Comparison of ENCODE assay signal across 11 mouse cellular contexts in the genomic region with DNA sequence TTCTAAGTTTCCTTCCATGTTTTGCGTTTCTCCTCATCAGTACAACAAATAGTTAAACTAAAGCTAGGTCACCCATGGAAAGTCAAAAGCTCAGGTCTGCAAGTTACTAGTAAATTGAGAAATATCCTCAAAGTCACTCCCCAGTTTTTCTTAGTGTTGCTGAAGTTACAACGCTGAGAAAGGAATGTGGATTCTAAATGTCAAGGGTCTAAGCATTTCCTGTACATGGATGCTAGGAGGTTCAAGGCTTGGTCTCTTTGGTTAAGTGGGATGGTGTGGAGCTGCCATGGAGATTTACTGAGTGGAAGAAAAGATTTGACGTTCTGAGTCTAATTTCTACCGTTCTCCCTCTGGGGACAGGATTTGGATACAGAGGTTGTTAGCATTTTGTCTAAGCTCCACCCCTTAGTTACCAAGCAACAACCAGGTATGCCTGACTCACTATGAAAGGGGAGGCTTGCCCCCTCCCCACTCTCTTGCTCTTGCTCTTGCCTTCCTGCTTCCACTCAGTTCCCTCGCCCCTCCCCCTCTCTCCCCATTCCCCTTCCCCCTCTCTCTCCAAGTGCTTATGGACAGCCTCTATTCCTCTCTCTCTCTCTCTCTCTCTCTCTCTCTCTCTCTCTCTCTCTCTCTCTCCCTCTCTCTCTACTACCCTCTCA. TPM values are rescaled to one million over a fixed set of nuclear protein-coding genes. Genes with fewer than 3 reads are reported as not detected.
A peak's percentile ranks its signal among the peaks of the same experiment; 100 is the strongest.
DNase-seq lines count a peak whose midpoint lies in the region; ATAC-seq and TF ChIP-seq lines count a peak whose summit lies in the region.
"Had no signal": no experiment of that assay in that cellular context is flagged by ENCODE, and none has a peak within 500 bp of the region (broad histone marks: within the 10 kb centered on the region; RNA-seq: fewer than 3 reads in every experiment).

No protein-coding gene starts in this region.

- no peak overlapping the region for H3K9ac ChIP-seq in hindbrain, embryonic 11.5 days (ENCODE audit: low read depth, low read length)
- H3K9ac ChIP-seq in hindbrain, embryonic 16.5 days (ENCODE audit: low read depth, low read length), result no peak overlapping the region
- H3K9ac ChIP-seq in midbrain, postnatal 0 days (replicated peaks; ENCODE audit: low read length, poor library complexity, severe bottlenecking), result no peak overlapping the region
- no peak overlapping the region for H3K9ac ChIP-seq in embryonic facial prominence, embryonic 14.5 days (ENCODE audit: low read depth, low read length)
- H3K9ac ChIP-seq in stomach, embryonic 16.5 days (ENCODE audit: low read length), result no peak overlapping the region

- H3K4me3 ChIP-seq in hindbrain, embryonic 11.5 days (ENCODE audit: low read depth, low read length), result no peak overlapping the region
- H3K4me3 ChIP-seq in hindbrain, embryonic 16.5 days (ENCODE audit: low read length), result no peak overlapping the region
- H3K4me3 ChIP-seq in midbrain, embryonic 10.5 days, result no peak overlapping the region
- no peak overlapping the region for H3K4me3 ChIP-seq in midbrain, postnatal 0 days (ENCODE audit: low read depth, low read length)
- H3K4me3 ChIP-seq in embryonic facial prominence, embryonic 14.5 days (ENCODE audit: low read depth, low read length), result no peak overlapping the region
- H3K4me3 ChIP-seq in stomach, embryonic 16.5 days (replicated peaks; ENCODE audit: low read length), result no peak overlapping the region

- no peaks in the 10 kb centered on the region for H3K4me1 ChIP-seq in hindbrain, embryonic 11.5 days (replicated peaks; ENCODE audit: control insufficient read depth, insufficient read depth, low read length)
- no peaks in the 10 kb centered on the region for H3K4me1 ChIP-seq in hindbrain, embryonic 16.5 days (ENCODE audit: control insufficient read depth, insufficient read depth, low read depth, low read length)
- peaks cover 13% of the 10 kb centered on the region for H3K4me1 ChIP-seq in midbrain, embryonic 10.5 days
- no peaks in the 10 kb centered on the region for H3K4me1 ChIP-seq in midbrain, postnatal 0 days (ENCODE audit: insufficient read depth, low read length)
- H3K4me1 ChIP-seq in embryonic facial prominence, embryonic 14.5 days (ENCODE audit: control insufficient read depth, insufficient read depth, low read length), result no peaks in the 10 kb centered on the region
- H3K4me1 ChIP-seq in stomach, embryonic 16.5 days (ENCODE audit: control insufficient read depth, insufficient read depth, low read length), result 0 out of 2 replicates have a peak, but pooled peaks cover 3% of the 10 kb centered on the region

- H3K27ac ChIP-seq in hindbrain, embryonic 11.5 days (ENCODE audit: low read depth, low read length), result no peak overlapping the region
- no peak overlapping the region for H3K27ac ChIP-seq in hindbrain, embryonic 16.5 days (ENCODE audit: low read depth, low read length)
- H3K27ac ChIP-seq in midbrain, embryonic 10.5 days (replicated peaks), result peak overlapping the region; percentile 33; the same call in 1 of the 2 replicates
- H3K27ac ChIP-seq in midbrain, postnatal 0 days (ENCODE audit: low read depth, low read length), result no peak overlapping the region
- no peak overlapping the region for H3K27ac ChIP-seq in embryonic facial prominence, embryonic 14.5 days (replicated peaks; ENCODE audit: low read depth, low read length)
- H3K27ac ChIP-seq in stomach, embryonic 16.5 days (ENCODE audit: low read length), result no peak overlapping the region

- no peaks in the 10 kb centered on the region for H3K9me3 ChIP-seq in hindbrain, embryonic 11.5 days (ENCODE audit: control insufficient read depth, low read length)
- H3K9me3 ChIP-seq in hindbrain, embryonic 16.5 days (ENCODE audit: control insufficient read depth, low read length), result no peaks in the 10 kb centered on the region
- H3K9me3 ChIP-seq in midbrain, embryonic 10.5 days (replicated peaks), result no peaks in the 10 kb centered on the region
- H3K9me3 ChIP-seq in midbrain, postnatal 0 days (ENCODE audit: low read length), result no peaks in the 10 kb centered on the region
- no peaks in the 10 kb centered on the region for H3K9me3 ChIP-seq in embryonic facial prominence, embryonic 14.5 days (ENCODE audit: control insufficient read depth, low read length)
- no peaks in the 10 kb centered on the region for H3K9me3 ChIP-seq in stomach, embryonic 16.5 days (replicated peaks; ENCODE audit: control insufficient read depth, low read length)

- no peak for TF ChIP-seq CTCF in midbrain, postnatal 0 days (IDR thresholded peaks at IDR 0.05)

- DNase-seq in hindbrain, embryonic 11.5 days (ENCODE audit: low spot score), result peak; percentile 31
- peak; percentile 35 for DNase-seq in midbrain, embryonic 10.5 days (ENCODE audit: low spot score)
- DNase-seq in midbrain, postnatal 0 days (ENCODE audit: low spot score), result no peak
- DNase-seq in embryonic facial prominence, embryonic 14.5 days (ENCODE audit: low spot score), result no peak
- no peak for DNase-seq in gastrocnemius, postnatal 4 days (ENCODE audit: low spot score in 2 of 2)
- no peak for DNase-seq in gastrocnemius, postnatal 25 days
- DNase-seq: adrenal gland, adult 2 months; cerebellum, adult 9-11 months; right cerebral cortex, postnatal 14 days had no signal

- no peaks in the 10 kb centered on the region for H3K27me3 ChIP-seq in hindbrain, embryonic 11.5 days (ENCODE audit: control insufficient read depth, insufficient read depth, low read length)
- no peaks in the 10 kb centered on the region for H3K27me3 ChIP-seq in hindbrain, embryonic 16.5 days (replicated peaks; ENCODE audit: control insufficient read depth, insufficient read depth, low read length)
- H3K27me3 ChIP-seq in midbrain, embryonic 10.5 days (ENCODE audit: low read depth, poor library complexity, severe bottlenecking), result no peaks in the 10 kb centered on the region
- H3K27me3 ChIP-seq in midbrain, postnatal 0 days (ENCODE audit: insufficient read depth, low read length), result no peaks in the 10 kb centered on the region
- H3K27me3 ChIP-seq in embryonic facial prominence, embryonic 14.5 days (replicated peaks; ENCODE audit: control insufficient read depth, insufficient read depth, low read length), result no peaks in the 10 kb centered on the region
- H3K27me3 ChIP-seq in stomach, embryonic 16.5 days (ENCODE audit: control insufficient read depth, insufficient read depth, low read length), result no peaks in the 10 kb centered on the region

- no peaks in the 10 kb centered on the region for H3K36me3 ChIP-seq in hindbrain, embryonic 11.5 days (ENCODE audit: control insufficient read depth, insufficient read depth, low read length)
- no peaks in the 10 kb centered on the region for H3K36me3 ChIP-seq in hindbrain, embryonic 16.5 days (ENCODE audit: control insufficient read depth, insufficient read depth, low read length)
- no peaks in the 10 kb centered on the region for H3K36me3 ChIP-seq in midbrain, embryonic 10.5 days
- no peaks in the 10 kb centered on the region for H3K36me3 ChIP-seq in midbrain, postnatal 0 days (ENCODE audit: insufficient read depth, low read length)
- no peaks in the 10 kb centered on the region for H3K36me3 ChIP-seq in embryonic facial prominence, embryonic 14.5 days (ENCODE audit: control insufficient read depth, insufficient read depth, low read length)
- no peaks in the 10 kb centered on the region for H3K36me3 ChIP-seq in stomach, embryonic 16.5 days (ENCODE audit: control insufficient read depth, insufficient read depth, low read length)

- ATAC-seq in hindbrain, embryonic 11.5 days (ENCODE audit: low FRiP score), result peak; percentile 59; the same call in 1 of the 2 replicates
- ATAC-seq in hindbrain, embryonic 16.5 days, result no peak
- ATAC-seq in midbrain, postnatal 0 days (ENCODE audit: low FRiP score), result no peak
- peak; percentile 57; the same call in 1 of the 2 replicates for ATAC-seq in embryonic facial prominence, embryonic 14.5 days (ENCODE audit: low read depth)
- 0 out of 2 replicates have a peak, but pooled peaks have one; percentile 27 for ATAC-seq in stomach, embryonic 16.5 days (ENCODE audit: insufficient read depth, low FRiP score)

- H3K4me2 ChIP-seq in hindbrain, embryonic 11.5 days (replicated peaks; ENCODE audit: low read depth, low read length), result no peak overlapping the region
- no peak overlapping the region for H3K4me2 ChIP-seq in hindbrain, embryonic 16.5 days (ENCODE audit: low read length)
- H3K4me2 ChIP-seq in midbrain, postnatal 0 days (ENCODE audit: low read depth, low read length, poor library complexity, severe bottlenecking), result no peak overlapping the region
- no peak overlapping the region for H3K4me2 ChIP-seq in embryonic facial prominence, embryonic 14.5 days (ENCODE audit: low read depth, low read length)
- H3K4me2 ChIP-seq in stomach, embryonic 16.5 days (ENCODE audit: low read depth, low read length), result no peak overlapping the region

- WGBS in hindbrain, embryonic 11.5 days, result 26% methylated on average over 5 of the region's 5 CpGs
- 27% methylated on average over 5 of the region's 5 CpGs for WGBS in hindbrain, embryonic 16.5 days
- 30% methylated on average over 5 of the region's 5 CpGs for WGBS in midbrain, embryonic 10.5 days
- 20% methylated on average over 5 of the region's 5 CpGs for WGBS in midbrain, postnatal 0 days
- WGBS in embryonic facial prominence, embryonic 14.5 days, result 24% methylated on average over 5 of the region's 5 CpGs
- 25% methylated on average over 5 of the region's 5 CpGs for WGBS in stomach, embryonic 16.5 days

RNA-seq across cellular contexts. Expression of gene Eed, which starts 36.3 kb away (rescaled TPM):
- polyA plus RNA-seq in hindbrain, embryonic 11.5 days (2014; fragmentation: Nextera tagmentation; extraction: Ambion mirVana), result 74.3 and 80.5 TPM in 2 replicates
- 24.7 and 24.9 TPM in 2 replicates for polyA plus RNA-seq in hindbrain, embryonic 16.5 days (2015; fragmentation: Nextera tagmentation; extraction: Ambion mirVana)
- 71.6 and 86.7 TPM in 2 replicates for polyA plus RNA-seq in midbrain, embryonic 10.5 days (2016; fragmentation: Nextera tagmentation; extraction: Ambion mirVana)
- 25.4 and 29.5 TPM in 2 replicates for total RNA-seq in midbrain, postnatal 0 days (2014; rRNA removed)
- 14.3 and 18.0 TPM in 2 replicates for polyA plus RNA-seq in midbrain, postnatal 0 days (2015; fragmentation: Nextera tagmentation; extraction: Ambion mirVana)
- 62.8 and 64.7 TPM in 2 replicates for polyA plus RNA-seq in embryonic facial prominence, embryonic 14.5 days (2014; fragmentation: Nextera tagmentation; extraction: Ambion mirVana)
- polyA plus RNA-seq in stomach, embryonic 16.5 days (2015; fragmentation: Nextera tagmentation; extraction: Ambion mirVana), result 51.0 and 54.8 TPM in 2 replicates
- total RNA-seq in gastrocnemius, postnatal 4 days (2021), result 10 to 100 TPM; 34.3 to 49.6 TPM
- total RNA-seq in gastrocnemius, postnatal 25 days (2021), result 10 to 100 TPM; 21.7 to 30.8 TPM

Comparison
In these comparisons a context has a peak if more than half of its experiments do, and no peak if none do; other contexts are left out.
1. ATAC-seq: peak in hindbrain, embryonic 11.5 days (single experiment), embryonic facial prominence, embryonic 14.5 days (single experiment) and stomach, embryonic 16.5 days (single experiment); none in hindbrain, embryonic 16.5 days (single experiment) and midbrain, postnatal 0 days (single experiment).
2. DNase-seq: peak in hindbrain, embryonic 11.5 days (single experiment) and midbrain, embryonic 10.5 days (single experiment); none in midbrain, postnatal 0 days (single experiment), embryonic facial prominence, embryonic 14.5 days (single experiment), gastrocnemius, postnatal 4 days (0 of 2) and gastrocnemius, postnatal 25 days (single experiment).